Mouse (Mus musculus) 416B (cell line): ENCODE results near the gene Gm10643.
A peak's percentile ranks its signal among the peaks of the same experiment; 100 is the strongest.

Experiments
- DNase-seq: peaks from one replicate; pipeline ENCODE4 v3.0.0; 2011; ENCODE audit warnings: low read depth

Gm10643 gene

DNA sequence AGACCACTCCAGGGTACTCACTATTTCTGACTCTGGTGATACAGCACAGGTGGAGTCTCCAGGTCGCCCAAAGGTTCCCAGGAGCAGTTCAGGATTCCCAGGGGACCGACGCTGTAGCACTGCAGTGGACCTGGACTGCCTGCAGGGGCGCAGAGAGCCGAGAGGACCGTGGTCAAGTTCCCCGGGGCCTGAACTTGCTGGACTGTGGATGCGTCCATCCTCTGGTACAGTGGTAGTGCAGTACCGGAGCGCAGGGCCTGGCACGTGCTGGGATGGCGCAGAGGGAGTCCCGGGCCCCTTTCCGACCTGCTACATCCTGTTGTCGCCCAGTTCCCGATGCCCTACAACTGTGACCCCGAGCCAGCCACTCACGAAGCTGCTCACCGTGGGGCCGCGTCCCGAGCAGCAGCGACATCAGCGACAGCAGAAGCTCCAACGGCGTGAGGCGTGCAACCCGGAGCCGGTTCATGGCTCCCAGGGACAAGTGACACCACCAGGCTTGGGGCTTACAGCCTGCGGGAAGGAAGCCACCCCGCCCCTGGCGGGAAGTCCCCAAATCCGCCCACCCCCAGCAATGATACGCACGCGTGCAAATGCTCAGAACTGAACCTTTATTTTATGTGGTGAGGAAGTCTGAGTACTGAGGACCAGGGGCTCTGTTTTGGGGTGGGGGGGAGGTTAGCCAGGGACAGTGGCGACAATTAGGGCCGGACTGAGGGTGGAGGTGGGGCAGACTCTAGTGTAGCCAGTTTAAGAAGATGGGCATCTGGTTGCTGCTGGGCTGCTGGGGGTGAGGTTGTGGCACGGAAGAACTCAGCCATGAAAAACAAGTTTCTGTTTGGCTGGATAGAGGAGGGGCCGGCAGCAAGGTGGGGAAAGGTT is 22.6 kb downstream of the Gm10643 start, which contains the start of gene Il27ra:
Gene Il27ra (minus strand): TSS at position 524 of the 882 bp plus-strand sequence.
- DNase-seq, result peak; percentile 58

DNA sequence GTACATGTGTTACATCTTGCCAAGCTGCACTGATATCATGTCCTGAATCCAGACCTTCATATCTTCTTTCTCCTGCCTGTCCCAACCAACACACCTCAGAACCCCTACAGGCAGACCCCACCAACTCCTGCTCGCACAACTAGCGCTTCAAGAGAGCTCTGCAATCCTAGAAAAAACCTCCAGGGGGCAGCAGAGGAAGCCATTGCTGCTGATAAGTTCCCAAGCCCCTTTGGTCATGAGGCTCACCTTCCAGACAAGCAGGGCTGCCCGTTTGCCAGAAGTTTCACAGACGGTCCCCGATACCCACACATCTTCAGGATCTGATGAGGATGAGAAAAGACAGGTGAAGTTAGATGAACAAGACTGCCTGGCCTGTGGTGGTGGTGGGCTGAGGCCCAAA is 25.9 kb downstream of the Gm10643 start:
- DNase-seq, result peak; percentile 80

DNA sequence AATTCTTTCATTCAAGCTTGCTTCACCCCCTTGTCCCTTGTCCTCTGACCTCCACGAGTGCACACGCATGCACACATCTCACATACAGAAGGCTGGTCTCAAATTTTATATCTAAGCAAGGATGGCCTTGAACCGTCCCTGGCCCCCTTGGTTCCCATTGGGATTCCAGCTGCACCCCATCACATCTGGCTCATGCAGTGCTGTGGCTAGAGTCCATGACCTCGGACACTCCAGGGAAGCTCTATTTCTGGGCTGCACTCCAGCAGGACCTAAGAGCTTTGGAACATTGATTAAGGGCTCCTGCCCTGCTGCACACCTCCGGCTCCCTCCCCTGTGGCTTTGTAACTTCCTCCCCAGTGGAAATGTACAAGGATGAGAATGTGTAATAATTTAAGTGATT is 26.9 kb downstream of the Gm10643 start:
- DNase-seq, result no peak

DNA sequence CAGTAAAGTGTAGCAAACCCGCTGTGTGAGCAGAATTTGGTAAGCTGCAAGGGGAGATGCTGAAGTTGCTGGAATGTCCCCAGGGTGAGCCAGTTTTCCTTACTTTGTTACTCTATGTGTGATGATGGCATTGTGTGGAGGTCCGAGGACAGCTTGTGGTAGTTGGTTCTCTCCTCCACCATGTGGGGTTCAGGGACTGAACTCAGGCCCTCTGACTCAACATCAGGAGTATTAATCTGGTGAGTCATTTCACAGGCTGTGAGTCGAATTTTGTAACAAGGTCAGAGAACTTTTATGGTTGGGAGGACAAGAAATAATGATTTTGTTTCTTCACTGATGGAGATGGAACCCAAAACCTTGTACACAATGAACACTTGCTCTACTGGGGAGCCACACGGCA is 32.2 kb downstream of the Gm10643 start:
- DNase-seq, result no peak

DNA sequence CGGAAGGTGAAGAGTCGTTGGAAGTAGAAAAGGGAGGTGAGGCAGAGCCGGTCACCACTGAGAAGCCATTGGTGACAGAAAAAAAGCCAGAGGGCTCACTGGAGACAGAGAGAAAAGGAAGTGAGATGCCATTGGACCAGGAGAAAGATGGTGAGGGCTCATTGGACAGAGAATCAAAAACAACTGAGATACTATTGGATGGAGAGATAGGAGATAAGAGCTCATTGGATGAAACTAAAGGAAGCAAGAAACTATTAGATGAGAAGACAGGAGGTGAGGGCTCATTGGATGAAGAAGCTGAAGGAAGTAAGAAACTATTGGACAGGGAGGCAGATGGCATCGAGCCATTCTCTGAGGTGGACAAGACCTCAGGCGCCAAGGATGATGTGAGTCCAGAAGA is 35.7 kb downstream of the Gm10643 start:
- peak; percentile 53 for DNase-seq

DNA sequence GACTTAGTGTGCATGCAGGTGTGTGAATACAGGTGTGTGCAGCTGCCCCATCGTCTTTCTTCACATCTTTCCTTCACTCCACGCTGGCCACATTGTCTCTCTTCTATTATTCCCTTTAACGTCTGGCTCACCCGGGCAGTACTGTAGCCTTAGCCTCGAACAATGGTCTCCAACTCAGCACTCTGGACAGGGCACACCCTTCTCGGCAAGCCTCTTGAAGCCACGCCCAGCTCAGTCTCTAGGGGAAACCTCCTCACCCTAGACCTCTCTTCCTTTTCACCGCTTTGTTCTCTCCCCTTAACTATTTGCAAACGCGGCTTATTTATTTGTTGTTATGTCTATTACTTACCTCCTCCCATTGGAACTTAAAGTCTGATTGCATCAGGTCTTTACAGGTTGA is 37.5 kb downstream of the Gm10643 start:
- DNase-seq, result no peak

DNA sequence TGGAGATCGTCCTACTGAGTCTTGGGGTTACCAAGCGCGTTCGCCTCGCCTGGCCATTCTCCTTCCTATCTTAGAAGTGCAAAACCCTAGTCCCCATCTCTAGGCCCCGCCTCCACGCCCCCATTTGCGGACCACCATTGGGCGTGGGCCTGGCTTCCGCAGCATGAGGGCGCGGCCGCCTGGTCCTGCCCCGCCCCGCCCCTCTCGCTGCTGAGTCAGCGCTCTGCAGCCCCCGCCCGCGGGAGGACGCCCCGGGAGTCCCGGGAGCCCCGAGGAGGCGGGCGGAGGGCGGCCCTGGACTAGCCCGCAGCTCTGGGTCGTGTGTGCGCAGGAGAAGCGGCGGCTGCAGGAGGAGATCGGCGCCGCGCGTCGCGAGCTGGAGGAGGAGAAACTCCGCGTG is 39.1 kb downstream of the Gm10643 start:
- no peak for DNase-seq

DNA sequence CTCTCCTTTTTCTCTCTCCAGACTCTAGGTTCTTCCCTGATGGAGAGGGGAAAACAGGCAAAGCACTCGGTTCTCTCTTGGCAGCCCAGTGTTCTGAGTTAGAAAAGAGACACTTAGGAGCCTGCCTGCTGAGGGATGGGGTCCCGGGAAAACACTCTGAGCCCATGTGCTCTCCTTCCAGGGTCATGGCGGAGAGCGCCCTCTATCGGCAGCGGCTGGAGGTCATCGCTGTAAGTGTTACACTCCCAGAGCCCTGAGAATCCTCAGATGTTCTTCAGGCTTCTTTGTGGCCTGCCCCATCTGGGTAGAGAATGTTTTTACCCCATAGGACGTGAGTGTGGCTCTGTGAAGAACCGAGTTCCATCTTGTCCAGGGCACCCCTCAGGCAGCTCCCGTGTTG is 40.8 kb downstream of the Gm10643 start:
- peak; percentile 55 for DNase-seq

DNA sequence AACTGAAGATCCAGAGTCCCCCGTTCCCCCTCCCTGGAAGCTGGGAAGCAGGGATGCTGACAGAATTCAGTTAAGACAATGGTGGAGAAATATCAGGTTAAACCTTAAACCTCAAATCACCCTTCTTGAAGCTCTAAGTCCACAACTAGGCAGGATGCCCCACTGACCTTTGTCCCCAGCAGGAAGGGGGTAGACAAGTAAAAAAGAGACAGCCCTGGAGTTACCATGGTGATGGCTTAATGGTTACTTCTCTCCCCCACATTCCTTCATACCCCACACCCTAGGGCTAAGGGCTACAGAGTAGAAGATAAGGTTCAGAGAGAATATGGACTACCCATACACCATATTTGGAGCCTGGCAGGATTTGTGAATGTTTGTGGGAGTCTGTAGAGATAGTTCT is 41.3 kb downstream of the Gm10643 start:
- no peak for DNase-seq

DNA sequence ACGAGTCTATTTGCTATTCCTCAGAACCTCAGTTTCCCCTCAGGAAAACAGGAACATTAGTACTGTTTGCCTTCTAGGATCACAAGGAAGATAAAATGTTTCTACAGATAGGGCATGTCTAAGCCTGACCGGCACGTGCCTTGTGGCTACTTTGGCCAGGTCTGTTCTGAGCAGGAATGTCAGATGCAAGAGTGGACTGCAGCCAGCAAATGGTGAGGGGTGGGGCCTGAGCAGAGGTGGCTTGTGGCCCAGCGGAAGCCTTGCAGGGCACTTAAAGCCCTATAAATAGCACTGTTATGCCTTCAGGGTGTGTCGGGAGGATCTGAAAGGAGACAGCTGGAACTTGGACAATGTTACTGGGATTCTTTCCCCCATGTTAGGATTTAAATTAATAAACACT is 41.9 kb downstream of the Gm10643 start:
- DNase-seq, result peak; percentile 48

DNA sequence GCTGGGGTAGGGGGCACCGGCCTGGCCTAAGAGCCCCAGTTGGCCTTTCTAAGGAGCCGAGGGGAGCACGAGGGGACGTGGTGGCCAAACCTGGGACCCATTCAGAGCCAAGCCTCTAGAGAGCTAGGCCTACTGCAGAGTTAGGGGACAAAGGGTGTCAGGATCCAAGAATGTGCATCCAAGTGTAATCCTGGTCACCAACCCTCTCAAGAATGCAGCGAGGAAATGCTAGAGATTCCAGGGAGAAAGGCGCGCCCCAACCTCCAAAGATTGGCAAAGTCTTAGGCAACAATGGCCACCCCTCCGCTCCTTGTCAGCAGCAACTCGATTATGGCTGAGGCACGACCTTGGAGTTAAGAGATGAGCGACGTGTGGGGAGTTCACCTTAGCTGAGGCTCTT is 43.4 kb downstream of the Gm10643 start:
- no peak for DNase-seq

DNA sequence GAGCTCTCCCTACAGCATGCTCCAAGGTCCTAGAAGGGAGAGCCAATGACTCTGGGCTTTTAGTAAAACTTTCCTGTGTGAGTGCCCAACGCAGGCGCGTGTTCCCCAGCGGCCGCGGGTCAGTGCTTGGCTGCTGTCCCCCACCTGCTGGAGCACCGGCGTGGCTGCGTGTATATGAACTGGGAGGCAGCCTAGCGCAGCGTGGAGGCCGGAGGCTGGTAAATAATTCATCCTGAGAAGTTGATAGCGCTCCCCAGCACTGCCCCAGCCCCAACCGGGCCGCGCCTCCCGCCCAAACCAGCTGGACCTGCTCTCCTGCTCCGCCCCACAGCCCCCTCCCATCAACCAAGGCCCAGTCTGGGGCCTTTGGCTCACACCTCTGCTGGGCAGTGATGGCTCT is 43.8 kb downstream of the Gm10643 start, which contains the start of gene Palm3:
Gene Palm3 (plus strand): TSS at position 376 of the 400 bp plus-strand sequence.
- DNase-seq, result no peak

DNA sequence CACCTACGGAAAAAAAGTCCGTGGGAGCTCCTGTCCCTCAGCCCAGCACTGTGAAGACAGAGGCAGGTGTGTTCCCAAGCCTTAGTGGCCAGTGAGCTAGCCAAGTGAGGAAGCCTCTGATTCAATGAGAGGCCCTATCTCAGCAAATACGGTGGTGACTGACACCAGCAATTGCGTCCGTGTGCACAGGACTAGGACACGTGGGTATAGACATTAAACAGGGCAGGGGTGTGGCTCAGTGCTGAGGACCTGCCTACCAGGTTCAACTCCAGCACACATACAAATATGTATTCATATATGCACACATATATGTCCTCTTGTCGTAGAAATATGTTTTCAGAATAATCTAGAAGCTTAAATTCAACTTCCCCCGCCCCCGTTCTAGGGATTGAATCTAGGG is 45.2 kb downstream of the Gm10643 start:
- DNase-seq, result no peak

DNA sequence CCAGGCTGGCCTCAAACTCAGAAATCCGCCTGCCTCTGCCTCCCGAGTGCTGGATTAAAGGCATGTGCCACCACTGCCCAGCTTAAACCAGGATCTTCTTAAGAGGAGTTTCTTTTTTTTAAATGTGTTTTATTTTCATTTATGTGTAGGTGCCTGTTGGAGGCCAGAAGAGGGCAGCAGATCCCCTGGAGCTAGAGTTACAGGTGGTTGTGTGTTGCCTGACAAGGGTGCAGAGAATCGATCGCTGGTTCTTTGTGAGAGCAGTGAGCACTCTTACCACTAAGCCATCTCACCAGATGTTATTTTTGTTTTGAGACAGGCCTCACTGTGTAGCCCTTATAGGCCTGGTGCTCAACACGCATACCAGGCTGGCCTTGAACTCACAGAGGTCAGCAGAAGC is 49.1 kb downstream of the Gm10643 start:
- DNase-seq, result no peak
